Mouse (Mus musculus): ENCODE data around the gene Arpc2. TPM values are rescaled to one million over a fixed set of nuclear protein-coding genes. Genes with fewer than 3 reads are reported as not detected.

The Arpc2 gene
- polyA plus RNA-seq, 1 experiment, result 284 TPM

GRCm38 (mm10) chr1:74281372-74281771, 45.5 kb downstream of the Arpc2 start:
- no peaks in the 10 kb centered on the region for H3K27me3 ChIP-seq (ENCODE audit: control insufficient read depth, insufficient read depth, low read length, poor library complexity, severe bottlenecking)
- H3K27ac ChIP-seq (ENCODE audit: insufficient read depth, low read length), result no peak overlapping the region
- no peak overlapping the region for H3K4me3 ChIP-seq (ENCODE audit: low read depth, low read length)
- H3K4me1 ChIP-seq (ENCODE audit: control insufficient read depth, insufficient read depth, low read length), result no peaks in the 10 kb centered on the region
- no peaks in the 10 kb centered on the region for H3K9me3 ChIP-seq (replicated peaks; ENCODE audit: control insufficient read depth, insufficient read depth, low read length, poor library complexity, severe bottlenecking)
- no peak for TF ChIP-seq CTCF (IDR thresholded peaks at IDR 0.05; ENCODE audit: low read depth, low read length)
- TF ChIP-seq EP300 (IDR thresholded peaks at IDR 0.05; ENCODE audit: insufficient read depth, low read depth, low read length), result no peak
- no peak for TF ChIP-seq POLR2A (IDR thresholded peaks at IDR 0.05; ENCODE audit: insufficient read depth, low read length)
- peaks cover 7% of the 10 kb centered on the region; the same call in 1 of the 2 replicates for H3K36me3 ChIP-seq (ENCODE audit: control insufficient read depth, insufficient read depth, low read length, poor library complexity, severe bottlenecking)
- no peak overlapping the region for H3K9ac ChIP-seq (ENCODE audit: low read depth, poor library complexity, severe bottlenecking)

- Histone ChIP-seq H3K27ac (ENCODE audit: insufficient read depth, low read length) (no peak overlapping the region), H3K9me3 (replicated peaks; ENCODE audit: control insufficient read depth, insufficient read depth, low read length, poor library complexity, severe bottlenecking) (no peaks in the 10 kb centered on the region), H3K4me1 (ENCODE audit: control insufficient read depth, insufficient read depth, low read length) (no peaks in the 10 kb centered on the region), H3K4me3 (ENCODE audit: low read depth, low read length) (no peak overlapping the region), H3K27me3 (ENCODE audit: control insufficient read depth, insufficient read depth, low read length, poor library complexity, severe bottlenecking) (no peaks in the 10 kb centered on the region), H3K36me3 (ENCODE audit: control insufficient read depth, insufficient read depth, low read length, poor library complexity, severe bottlenecking) (peaks cover 7% of the 10 kb centered on the region; the same call in 1 of the 2 replicates), H3K9ac (ENCODE audit: low read depth, poor library complexity, severe bottlenecking) (no peak overlapping the region)
- TF ChIP-seq EP300 (IDR thresholded peaks at IDR 0.05; ENCODE audit: insufficient read depth, low read depth, low read length) (no peak), CTCF (IDR thresholded peaks at IDR 0.05; ENCODE audit: low read depth, low read length) (no peak), POLR2A (IDR thresholded peaks at IDR 0.05; ENCODE audit: insufficient read depth, low read length) (no peak)
These were observed 46.0 kb downstream of the Arpc2 start for GRCm38 (mm10) chr1:74281886-74282285.

- H3K36me3 ChIP-seq (ENCODE audit: control insufficient read depth, insufficient read depth, low read length, poor library complexity, severe bottlenecking), result peaks cover 7% of the 10 kb centered on the region; the same call in 1 of the 2 replicates
- H3K27me3 ChIP-seq (ENCODE audit: control insufficient read depth, insufficient read depth, low read length, poor library complexity, severe bottlenecking), result no peaks in the 10 kb centered on the region
- no peak overlapping the region for H3K4me3 ChIP-seq (ENCODE audit: low read depth, low read length)
- no peak for TF ChIP-seq CTCF (IDR thresholded peaks at IDR 0.05; ENCODE audit: low read depth, low read length)
- TF ChIP-seq EP300 (IDR thresholded peaks at IDR 0.05; ENCODE audit: insufficient read depth, low read depth, low read length), result no peak
- TF ChIP-seq POLR2A (IDR thresholded peaks at IDR 0.05; ENCODE audit: insufficient read depth, low read length), result no peak
- no peaks in the 10 kb centered on the region for H3K9me3 ChIP-seq (replicated peaks; ENCODE audit: control insufficient read depth, insufficient read depth, low read length, poor library complexity, severe bottlenecking)
- no peak overlapping the region for H3K27ac ChIP-seq (ENCODE audit: insufficient read depth, low read length)
- no peaks in the 10 kb centered on the region for H3K4me1 ChIP-seq (ENCODE audit: control insufficient read depth, insufficient read depth, low read length)
- no peak overlapping the region for H3K9ac ChIP-seq (ENCODE audit: low read depth, poor library complexity, severe bottlenecking)
These were observed 47.2 kb downstream of the Arpc2 start for GRCm38 (mm10) chr1:74282896-74283625.

- peaks cover 9% of the 10 kb centered on the region; the same call in 1 of the 2 replicates for H3K36me3 ChIP-seq (ENCODE audit: control insufficient read depth, insufficient read depth, low read length, poor library complexity, severe bottlenecking)
These were observed 48.0 kb downstream of the Arpc2 start for GRCm38 (mm10) chr1:74283686-74284463.

GRCm38 (mm10) chr1:74284543-74285160, 48.8 kb downstream of the Arpc2 start, which contains the start of the genes Aamp and Pnkd:
Gene Aamp (minus strand): TSS chr1:74284738.
Gene Pnkd (plus strand): TSS chr1:74284930.
- H3K27me3 ChIP-seq (ENCODE audit: control insufficient read depth, insufficient read depth, low read length, poor library complexity, severe bottlenecking), result no peaks in the 10 kb centered on the region
- no peak within 1 kb of the TSS for H3K27ac ChIP-seq (ENCODE audit: insufficient read depth, low read length)
- peak within 1 kb of the TSS; percentile 80 for H3K4me3 ChIP-seq (ENCODE audit: low read depth, low read length)
- no peak for TF ChIP-seq POLR2A (IDR thresholded peaks at IDR 0.05; ENCODE audit: insufficient read depth, low read length)
- TF ChIP-seq EP300 (IDR thresholded peaks at IDR 0.05; ENCODE audit: insufficient read depth, low read depth, low read length), result no peak
- no peak for TF ChIP-seq CTCF (IDR thresholded peaks at IDR 0.05; ENCODE audit: low read depth, low read length)
- peak within 1 kb of the TSS; percentile 71 for H3K9ac ChIP-seq (ENCODE audit: low read depth, poor library complexity, severe bottlenecking)
- H3K36me3 ChIP-seq (ENCODE audit: control insufficient read depth, insufficient read depth, low read length, poor library complexity, severe bottlenecking), result peaks cover 12% of the 10 kb centered on the region
- no peaks in the 10 kb centered on the region for H3K4me1 ChIP-seq (ENCODE audit: control insufficient read depth, insufficient read depth, low read length)
- H3K9me3 ChIP-seq (replicated peaks; ENCODE audit: control insufficient read depth, insufficient read depth, low read length, poor library complexity, severe bottlenecking), result no peaks in the 10 kb centered on the region

More at GRCm38 (mm10) chr1:74283686-74284463, 48.0 kb downstream of the Arpc2 start:
- Histone ChIP-seq H3K4me3 (ENCODE audit: low read depth, low read length) (peak overlapping the region; percentile 78), H3K4me1 (ENCODE audit: control insufficient read depth, insufficient read depth, low read length) (no peaks in the 10 kb centered on the region), H3K9ac (ENCODE audit: low read depth, poor library complexity, severe bottlenecking) (peak overlapping the region; percentile 66), H3K27ac (ENCODE audit: insufficient read depth, low read length) (no peak overlapping the region), H3K27me3 (ENCODE audit: control insufficient read depth, insufficient read depth, low read length, poor library complexity, severe bottlenecking) (no peaks in the 10 kb centered on the region), H3K9me3 (replicated peaks; ENCODE audit: control insufficient read depth, insufficient read depth, low read length, poor library complexity, severe bottlenecking) (no peaks in the 10 kb centered on the region)
- TF ChIP-seq POLR2A (IDR thresholded peaks at IDR 0.05; ENCODE audit: insufficient read depth, low read length), result no peak
- 0 out of 2 replicates have a peak, but pooled peaks have one; percentile 13 for TF ChIP-seq EP300 (IDR thresholded peaks at IDR 0.05; ENCODE audit: insufficient read depth, low read depth, low read length)

Data from ES-Bruce4 (cell line).